Mouse (Mus musculus): ENCODE measurements around the gene Mdfic.

Gene Mdfic

DNA sequence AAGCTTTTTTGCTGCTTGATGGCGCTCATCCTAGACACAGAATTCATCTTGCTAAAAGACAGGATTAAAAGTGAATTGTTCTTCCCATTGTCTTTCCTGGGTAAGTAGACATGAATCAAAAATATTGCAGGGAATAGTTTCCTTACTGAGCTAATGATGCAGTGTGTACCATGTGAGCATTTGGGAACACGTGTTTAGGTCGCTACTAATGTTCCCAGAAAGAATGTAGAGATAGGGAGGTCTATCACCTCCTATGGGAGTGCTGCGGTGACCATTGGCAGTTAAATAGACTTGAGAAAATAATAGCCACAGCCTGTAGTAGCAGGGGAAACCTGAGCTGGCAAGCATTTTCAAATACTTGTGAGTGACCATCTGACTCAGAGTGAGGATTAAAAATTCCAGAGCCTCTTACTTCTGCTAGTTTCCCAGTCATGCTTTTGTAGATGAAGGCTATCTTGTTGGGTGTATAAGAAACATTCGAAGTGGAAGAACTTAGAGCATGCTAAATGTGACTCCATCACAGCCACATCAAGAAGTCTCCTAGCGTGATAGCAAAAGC, 22.2 kb downstream of the Mdfic start:
- no peak for DNase-seq (ENCODE audit: low spot score)

DNA sequence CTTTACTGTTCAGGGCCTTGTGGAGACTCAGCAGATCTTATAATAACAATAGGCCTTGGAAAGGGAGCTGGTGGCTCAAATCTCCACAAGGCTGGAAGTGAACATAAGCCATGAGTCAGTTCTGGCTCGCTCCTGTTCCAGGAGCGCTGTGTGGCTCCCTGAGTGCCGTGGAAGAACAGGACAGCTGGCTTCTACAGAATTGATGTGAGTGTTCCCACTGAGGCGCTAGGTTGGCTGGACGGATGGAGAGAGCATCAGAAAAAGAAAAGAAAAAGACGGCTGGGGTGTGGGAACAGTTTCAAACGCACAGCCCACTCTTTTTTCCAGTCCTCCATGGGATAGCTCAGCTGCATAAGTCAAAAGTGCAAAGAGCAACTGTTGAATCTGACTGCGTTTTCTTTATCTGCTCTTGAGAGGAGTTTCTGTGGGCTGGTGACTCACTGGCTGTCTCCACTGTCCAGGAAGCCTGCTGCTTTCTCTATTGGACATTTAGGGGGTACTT, 22.9 kb downstream of the Mdfic start:
- no peak for DNase-seq (ENCODE audit: low spot score)

DNA sequence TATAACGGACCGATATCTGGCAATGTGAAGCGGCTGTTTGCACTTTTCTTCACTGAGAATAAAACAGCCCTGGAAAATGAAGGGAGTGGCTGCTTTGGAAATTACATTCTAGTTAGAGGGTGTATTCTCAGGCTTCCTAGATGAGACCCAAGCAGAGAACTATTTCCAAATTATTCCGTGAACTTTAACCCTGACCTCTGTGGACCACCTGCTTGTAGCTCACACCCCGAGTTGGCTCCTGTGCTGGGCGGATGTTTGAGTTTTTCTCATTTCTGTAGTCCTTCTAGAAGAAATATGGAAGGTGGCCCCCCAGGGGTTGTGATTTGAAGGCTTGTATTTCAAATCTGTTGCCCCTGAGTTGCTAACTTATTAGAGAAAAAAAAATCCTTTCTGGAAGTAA, 23.3 kb downstream of the Mdfic start:
- no peak for DNase-seq (ENCODE audit: low spot score)

DNA sequence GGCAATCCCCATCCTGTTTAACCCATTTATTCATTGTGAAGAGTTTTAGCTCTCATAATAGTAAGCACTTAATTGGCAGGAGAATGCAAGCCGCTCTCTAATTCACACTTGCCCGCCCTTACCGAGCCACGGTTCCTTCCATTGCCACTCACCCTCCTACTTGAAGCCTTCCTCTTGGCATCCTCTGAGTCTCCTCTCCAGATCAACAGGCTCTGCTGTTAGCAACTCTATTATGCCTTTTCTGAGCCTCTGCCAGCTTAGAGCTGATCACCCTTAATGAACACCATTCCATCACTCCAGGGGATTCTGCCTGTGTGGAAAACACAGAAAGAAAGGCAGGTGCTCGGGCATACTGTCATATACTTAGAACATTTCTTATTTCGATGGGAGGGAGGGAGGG, 24.9 kb downstream of the Mdfic start:
- no peak for DNase-seq (ENCODE audit: low spot score)

DNA sequence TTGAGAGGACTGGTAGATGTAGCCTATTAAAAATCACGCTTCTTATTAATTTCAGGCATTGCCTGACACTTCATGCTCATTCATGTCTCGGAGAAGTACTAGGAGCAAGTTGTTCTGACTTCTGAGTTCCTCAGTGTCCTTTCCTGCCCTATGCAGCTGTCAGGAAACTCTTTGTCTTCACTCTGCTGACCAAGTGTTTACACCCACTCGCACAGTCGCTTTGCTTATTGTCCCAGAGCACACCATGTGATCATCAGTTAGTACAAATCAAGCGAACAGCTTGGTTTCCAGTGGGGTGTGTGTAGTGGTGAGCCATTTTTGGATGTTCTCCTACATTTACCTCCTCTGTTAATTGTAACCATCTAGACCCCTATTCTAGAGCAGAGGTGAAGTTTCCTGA, 25.4 kb downstream of the Mdfic start:
- no peak for DNase-seq (ENCODE audit: low spot score)

DNA sequence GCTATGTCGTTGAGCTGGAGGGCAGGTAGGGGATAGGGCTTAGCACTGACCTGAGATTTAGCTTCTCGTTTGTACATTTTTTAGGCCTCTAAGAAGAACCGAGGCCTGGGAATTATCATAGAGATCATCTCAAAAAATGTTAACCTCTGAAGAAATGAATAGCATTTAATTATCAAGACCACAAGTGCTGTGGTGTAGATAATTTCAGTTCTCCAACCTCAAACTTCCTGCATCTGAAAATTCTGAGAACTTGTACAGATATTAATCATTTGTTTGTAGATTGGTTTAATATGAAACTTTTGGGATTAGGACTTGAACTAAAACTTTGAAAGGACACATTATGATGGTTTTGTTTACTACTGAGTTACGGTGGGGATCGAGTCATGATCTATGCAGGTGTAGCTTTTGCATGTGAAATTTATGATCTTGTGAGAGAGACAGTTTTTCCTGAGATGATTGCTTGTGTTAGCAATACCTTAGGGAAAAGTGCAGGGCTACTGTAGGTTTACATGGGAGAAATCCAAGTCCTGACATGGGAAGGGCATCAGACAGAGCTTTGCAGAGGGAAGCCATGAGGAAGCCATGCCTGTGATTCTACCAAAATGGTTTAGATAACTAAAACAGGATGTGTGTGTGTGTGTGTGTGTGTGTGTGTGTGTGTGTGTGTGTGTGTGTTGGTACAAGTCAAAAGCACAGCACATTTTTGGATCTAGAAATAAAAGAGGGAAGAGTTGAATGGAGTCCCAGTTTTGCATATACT, 27.1 kb downstream of the Mdfic start:
- DNase-seq (ENCODE audit: low spot score) = no peak

DNA sequence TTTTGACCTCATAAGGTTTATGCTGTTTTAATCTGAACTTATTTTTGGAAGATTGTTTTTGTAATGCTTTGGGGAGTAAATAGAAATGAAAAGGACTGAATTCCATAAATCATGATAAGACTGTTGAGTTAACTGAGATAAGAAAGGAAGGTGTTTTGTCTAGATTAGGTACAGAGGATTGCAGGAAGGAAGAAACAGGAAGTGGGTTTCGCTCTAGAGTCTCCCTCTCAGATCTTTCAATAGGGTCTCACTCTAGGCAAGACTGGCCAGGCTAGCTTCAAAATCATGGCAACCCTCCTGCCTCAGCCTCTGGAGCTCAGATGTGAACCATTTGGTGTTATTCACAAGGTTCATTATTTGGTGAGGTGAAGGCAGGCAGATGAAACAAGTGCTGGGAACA, 27.8 kb downstream of the Mdfic start:
- DNase-seq (ENCODE audit: low spot score) = no peak

DNA sequence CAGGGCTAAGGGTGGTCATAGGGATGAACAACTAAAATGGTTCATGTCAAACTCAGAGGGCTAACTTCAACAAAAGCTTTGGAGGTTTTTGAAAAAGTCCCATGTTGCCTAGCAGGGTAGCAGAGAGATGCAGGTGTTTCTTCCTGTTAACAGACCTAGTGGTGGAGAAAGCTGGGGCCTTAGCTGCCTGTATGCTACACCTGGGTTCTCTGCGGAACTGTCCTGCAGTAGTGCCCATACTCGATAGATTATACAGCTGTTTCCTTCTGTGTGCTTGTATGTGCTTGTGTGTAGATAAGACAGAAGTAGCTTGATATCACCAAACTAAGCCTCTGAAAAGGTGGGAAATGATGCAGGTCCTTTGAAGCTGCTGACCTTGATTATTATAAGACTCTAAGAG, 28.5 kb downstream of the Mdfic start:
- no peak for DNase-seq (ENCODE audit: low spot score)

DNA sequence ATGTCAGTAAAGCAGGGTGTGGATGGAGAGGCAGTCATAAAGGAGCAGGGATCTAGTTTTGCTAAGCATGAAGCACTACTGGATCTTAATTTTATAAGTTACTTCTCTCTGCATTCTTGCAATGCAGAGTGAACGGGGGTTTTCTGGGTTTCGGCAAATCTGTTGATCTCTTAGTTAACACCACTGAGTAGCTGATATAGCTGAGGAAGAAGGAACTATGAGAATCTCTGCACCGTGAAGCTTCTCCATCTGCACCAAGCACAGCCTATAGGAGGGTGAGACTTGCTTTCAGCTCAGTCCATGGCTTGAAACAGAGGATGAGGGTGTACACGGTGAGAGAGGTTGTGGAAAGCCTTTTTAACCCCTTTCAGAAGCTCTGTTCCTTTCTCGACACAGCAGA, 29.6 kb downstream of the Mdfic start:
- no peak for DNase-seq (ENCODE audit: low spot score)

DNA sequence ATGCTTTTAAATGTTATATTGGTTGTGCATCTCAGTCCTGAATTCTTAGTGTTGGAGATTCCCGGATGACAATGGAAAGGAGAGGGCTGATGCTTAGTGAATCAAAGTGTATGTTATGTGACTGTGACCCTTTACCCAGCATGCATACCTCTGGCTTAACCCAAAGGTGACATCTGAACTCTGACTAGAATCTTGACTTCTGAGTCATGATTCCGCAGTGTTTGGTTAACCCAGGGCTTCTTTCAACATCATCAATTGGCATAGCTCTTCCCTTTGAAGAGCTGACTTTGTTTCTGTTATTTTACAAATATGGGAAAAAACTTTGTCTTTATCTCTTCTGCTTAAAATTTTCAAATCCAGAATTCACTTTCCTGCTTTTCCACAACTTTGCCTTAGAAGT, 30.9 kb downstream of the Mdfic start:
- DNase-seq (ENCODE audit: low spot score) = no peak

DNA sequence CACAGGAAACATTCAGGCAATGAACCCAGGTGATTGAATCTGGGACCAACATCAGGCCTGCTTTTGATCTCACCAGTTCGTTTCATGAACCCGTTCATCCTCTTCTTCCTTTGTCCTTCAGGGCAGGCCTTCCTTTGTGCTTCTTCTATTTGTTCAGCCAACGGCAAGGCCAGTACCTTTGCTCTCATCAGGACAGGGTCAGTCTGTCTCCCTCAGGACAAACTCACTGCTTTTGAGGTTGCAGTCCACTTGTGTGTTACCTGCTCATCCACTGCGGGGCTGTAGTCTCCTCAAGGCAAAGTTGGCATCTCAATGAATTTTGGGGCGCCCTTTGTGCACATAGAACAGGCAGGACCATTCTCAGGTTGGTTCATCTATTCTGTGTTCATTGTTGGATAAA, 31.7 kb downstream of the Mdfic start:
- no peak for DNase-seq (ENCODE audit: low spot score)

DNA sequence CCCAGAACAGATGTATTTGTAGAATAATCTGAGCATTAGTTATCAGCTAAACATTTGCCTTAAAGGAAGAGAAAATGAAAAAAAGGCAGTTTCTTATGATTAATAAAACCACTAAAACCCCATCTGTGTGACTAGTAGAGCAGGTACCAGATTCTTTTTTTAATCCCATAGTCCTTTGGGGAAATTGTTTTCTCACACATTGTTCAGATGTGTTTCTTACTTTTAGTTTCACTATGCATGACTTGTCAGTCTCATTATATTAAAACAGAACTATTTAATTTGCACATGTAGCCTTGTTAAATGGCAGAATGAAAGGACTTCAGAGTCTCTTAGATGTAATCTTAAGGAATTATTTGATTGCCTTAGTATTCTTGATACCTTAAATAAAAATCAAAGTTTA, 32.7 kb downstream of the Mdfic start:
- DNase-seq (ENCODE audit: low spot score) = no peak

DNA sequence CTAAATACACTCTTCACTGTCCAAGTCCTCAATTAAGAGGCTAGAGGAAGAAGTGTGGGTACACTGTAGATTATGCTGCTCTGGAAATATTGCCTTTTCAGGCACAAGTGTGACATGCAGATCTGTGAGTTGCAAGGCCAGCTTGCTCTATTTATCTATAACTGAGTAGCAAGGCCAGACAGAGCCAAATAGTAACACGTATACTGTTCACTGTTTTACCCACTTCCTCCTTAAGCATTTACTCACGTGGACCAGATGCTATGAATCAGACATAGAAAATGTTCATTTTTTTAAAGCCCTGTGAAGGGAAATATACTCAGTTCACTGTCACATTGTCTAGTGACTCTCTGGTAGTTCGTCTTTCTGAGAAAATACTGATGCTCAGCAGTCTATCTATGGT, 37.9 kb downstream of the Mdfic start:
- DNase-seq (ENCODE audit: low spot score) = no peak

DNA sequence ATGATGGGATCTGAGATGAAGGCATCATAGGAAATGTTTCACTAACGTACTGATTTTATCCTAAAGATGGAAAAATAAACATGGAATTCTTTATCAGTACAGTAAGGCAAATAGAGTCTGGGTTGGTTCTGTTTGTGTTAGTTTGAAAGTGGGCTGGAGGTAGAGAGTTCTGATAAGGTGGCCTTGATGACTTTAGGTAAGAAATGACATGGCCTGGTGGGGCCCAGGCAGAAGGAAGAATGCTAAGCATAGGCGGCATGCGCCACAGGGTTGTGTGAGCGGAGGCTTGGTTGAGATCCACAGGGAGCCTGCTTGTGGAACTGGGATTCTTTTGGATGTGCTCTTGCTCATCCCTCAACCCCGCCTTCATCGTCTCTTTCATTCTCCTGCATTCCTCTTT, 40.3 kb downstream of the Mdfic start:
- DNase-seq (ENCODE audit: low spot score) = no peak

DNA sequence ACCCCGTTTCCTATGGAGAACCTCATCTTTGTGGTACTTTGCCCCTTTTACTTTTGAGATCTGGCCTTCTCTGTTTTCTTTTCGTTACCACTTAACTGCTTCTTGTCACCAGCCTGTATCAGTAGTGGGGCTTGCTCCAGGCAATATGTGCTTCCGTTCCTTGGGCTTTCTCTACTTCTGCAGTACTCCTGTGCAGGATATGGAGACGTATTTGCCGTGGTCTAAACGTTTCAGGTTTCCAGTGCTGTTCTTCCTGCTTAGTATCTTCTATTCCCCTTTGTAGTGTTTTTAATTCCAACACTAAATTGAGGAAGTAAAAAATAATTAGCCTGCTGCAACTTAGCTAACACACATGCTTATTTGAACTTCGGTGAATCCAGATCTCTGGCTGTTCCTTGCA, 43.6 kb downstream of the Mdfic start:
- DNase-seq (ENCODE audit: low spot score) = no peak

DNA sequence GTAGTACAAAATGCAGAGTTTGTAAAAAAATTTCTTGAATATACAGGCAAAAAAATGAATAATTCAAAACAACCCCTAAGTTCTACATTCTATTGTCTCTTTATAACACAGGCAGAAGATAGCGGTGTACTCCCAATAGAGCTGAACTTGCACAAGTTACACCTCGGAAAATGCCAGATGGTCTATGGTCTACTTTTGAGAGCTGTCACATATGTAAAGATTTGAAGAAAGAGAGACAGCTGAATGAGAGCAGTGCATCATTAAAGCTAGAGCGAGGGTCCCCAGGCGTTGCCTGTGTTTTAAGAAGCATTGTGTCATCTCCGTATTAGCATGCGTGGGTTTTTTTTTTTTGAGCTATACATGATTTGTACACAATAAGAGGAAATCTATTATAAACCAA, 47.0 kb downstream of the Mdfic start:
- no peak for DNase-seq (ENCODE audit: low spot score)

DNA sequence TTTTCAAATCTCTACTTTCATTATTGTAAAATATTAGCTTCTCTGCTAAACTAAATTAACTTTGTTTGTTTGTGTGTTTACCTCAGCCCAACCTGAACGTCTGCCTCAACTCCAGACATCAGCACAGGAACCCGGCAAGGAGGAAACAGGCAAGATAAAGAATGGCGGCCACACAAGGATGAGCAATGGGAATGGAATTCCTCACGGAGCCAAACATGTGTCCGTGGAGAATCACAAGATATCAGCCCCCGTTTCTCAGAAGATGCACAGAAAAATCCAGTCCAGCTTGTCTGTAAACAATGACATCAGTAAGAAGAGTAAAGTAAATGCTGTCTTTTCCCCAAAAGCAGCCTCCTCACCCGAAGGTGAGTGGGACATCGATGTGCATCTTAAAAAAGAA, 49.7 kb downstream of the Mdfic start:
- DNase-seq (ENCODE audit: low spot score) = no peak

DNA sequence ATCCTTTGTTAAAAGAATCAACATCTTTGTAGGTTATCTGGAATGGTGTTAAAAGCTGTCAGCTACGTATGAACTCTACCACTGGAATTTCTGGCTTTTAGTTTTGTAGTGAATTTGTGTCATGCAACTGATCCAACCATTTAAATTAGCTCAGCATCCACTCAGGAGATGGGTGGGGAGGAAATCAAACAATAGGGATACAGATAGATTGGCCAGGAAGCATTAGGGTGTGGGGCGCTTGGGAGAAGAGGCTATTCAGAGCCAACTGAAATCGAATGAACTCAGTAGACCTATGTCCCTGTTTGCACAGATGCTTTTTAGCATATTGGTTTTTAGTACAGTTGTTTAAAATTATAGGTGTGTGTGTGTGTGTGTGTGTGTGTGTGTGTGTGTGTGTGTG, 56.6 kb downstream of the Mdfic start:
- DNase-seq (ENCODE audit: low spot score) = no peak

DNA sequence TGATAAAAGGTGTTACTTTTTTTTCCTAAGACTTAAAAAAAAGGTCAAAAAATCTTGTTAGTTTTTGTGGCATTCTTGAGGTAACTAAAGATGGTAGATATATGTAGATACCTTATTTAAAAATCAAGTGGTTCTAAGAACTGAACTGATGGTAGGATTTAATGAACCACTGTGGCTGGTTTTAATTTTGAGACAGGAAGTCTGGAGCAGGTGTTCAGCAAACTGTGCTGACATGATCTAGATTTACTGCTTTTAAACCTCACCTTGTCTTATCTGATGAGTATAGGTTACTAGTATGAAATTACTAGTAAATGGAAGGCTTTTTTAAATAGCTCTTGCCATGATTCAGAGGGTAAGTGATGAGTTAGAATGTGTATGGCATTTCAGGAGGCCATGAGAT, 59.7 kb downstream of the Mdfic start:
- DNase-seq (ENCODE audit: low spot score) = no peak

DNA sequence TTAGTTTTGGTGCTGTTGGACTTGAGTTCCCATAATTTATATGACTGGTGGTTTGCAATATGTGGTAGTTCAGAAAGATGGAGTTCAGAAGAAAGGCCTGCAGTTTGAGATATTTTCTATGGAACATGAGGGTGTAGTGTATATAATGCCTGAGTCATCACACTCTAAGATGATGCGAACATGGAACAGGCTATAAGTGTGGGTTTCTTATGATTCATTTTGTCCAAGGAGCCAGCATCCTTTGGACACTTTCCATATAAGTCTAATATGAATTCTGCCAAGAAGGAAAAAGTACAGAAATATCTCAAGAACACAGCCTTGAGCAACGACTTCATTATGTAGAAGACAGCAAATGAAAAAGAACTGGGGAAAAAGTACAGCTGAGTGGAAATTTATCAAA, 60.2 kb downstream of the Mdfic start:
- no peak for DNase-seq (ENCODE audit: low spot score)

DNA sequence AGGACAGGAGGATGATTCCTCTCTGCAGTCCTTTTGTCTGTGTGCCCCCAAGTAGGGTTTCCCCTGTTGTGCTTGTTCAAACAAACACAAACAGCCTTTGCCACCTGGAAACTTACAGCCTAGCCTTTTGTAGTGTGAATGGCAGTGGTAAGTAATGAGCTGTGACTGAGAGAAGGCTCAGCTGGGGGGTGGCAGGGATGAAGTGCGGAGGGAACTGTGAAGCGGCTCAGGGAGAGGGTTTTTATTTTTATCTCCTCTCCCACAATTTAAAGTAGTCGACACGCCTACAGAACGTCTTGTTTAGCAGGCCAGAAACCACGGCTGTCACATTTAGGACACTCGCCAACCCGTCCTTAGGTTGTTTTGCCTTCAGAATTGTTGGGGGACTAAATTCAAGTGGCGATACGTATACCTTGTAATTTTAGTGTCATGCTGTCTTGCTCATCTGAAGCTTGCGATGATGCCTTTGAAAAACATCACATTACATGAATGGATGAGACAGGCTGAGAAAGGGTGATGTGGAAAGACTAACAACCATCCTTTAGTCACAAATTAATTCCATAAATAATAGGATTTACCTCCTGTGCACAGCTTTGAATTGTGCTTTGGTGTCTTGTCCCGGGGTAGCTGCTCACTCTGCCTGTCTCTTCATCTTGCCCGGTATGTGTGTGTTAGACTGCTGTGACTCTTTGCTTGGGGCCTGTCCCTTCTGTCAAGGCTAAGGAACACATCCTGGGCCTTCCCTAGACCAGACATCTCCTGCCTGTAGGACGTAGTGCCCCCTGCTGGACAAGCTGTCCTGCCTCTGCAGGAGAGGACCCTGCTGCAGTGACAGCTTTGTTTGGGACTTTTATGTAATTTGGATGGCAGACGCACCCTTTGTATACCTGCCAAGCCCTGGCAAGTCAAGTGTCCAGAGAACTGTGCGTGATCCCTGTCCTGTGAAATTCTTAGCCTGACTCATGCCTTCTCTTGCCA, 69.4 kb downstream of the Mdfic start:
- no peak for DNase-seq (ENCODE audit: low spot score)

DNA sequence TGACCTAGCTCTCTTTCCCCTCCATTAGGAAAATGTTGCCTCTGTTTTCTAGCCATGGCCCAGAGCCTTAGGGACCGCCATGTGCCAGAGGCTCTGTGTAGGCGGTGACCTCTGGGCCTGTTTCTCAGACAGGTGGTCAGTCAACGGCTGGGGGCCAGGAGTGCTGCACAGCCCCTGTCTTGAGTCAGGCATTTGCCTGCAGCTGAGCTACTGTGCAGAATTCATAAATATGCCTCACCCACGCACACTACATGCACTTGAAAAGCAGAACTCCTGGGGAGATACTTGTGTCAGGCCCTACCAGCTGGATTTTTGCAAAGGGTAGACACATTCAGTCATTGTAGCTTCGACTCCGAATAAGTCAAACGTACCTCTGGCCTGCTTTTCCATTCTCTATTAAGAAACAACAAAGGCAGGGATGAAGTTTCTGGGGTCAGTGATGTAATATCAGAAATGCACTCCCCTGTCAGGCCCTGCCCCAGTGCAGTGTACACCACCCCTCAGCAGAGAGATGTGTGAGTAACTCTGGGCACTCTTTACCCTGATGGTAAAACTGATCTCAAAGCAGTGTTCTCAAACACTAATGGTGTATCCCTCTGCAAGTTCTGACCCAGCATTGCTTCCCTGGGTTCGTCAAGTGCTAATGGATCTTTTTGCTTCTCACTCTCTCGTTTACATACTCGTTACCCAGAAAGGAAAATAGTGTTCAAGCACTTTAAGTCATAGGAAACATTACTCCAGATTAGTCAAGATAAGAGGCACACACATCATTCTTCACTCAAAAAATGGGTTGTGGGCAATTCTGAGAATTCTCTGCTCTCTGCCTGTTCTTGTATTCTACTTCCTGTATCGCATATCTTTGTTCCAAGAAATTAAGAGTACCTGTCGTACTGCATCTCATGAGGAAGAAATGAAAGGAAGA, 72.5 kb downstream of the Mdfic start:
- no peak for DNase-seq (ENCODE audit: low spot score)

Measured in MN1 (cell line).